Mouse (Mus musculus): Measurements from ENCODE around the gene Ndst4.

DNA sequence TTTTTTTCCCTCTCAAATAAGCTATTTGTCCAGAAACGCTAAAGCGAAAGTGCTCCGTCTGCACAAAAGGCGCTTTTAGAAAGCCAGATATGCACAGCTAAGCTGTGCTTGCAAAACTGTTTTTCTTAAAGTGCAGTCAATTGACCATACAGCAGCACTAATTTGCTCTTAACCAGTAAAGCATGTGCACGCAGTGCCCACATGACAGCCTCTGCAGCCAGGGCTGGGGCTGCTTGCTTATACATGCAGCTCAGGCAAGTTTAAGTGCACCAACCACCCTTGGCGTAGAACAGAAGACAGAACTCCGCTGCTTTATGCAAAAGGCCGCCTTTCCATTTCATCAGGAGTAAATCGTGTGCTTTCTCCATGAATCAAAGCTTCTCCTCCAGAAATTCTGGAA is 275.0 kb downstream of the Ndst4 start:
- TF ChIP-seq EP300 (IDR thresholded peaks at IDR 0.05; ENCODE audit: low read depth), result no peak
- no peak for TF ChIP-seq CTCF (IDR thresholded peaks at IDR 0.05; ENCODE audit: low read depth)

All from liver, postnatal 0 days (tissue).